Mouse (Mus musculus) right cerebral cortex, postnatal 25 days (tissue): ENCODE results near the gene Hydin.
"Not testable (repeated sequence)": the region's sequence is repeated elsewhere in the genome, so short reads cannot be mapped to it uniquely, and the experiment has no call there.

Experiments used
- DNase-seq: peaks from one replicate; pipeline ENCODE4 v3.0.0; 2022

Hydin gene

DNA sequence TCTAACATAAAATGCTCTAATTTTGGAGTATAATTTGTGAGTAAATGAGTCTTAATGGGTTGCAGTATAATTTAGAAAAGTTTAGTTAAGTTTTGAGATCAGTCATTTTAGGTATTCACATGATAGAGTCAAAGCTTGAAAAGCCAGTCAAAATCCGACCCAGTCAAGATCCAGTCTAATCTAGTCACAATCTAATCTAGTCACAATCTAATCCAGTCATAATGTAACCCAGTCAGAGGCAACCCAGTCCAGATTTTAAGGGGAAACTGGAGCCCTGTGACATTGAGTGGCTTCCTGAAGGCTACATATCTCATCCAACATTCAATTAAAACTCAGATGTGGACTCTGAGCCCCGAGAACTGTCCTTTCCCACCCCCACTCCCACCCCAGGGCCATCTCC lies 72.7 kb downstream of the Hydin start:
- DNase-seq, result no peak

- DNase-seq, result no peak
Measured at GRCm38 (mm10) chr8:110340090-110340703, 73.4 kb downstream of the Hydin start.

GRCm38 (mm10) chr8:110345697-110346394 lies 79.1 kb downstream of the Hydin start:
- no peak for DNase-seq

GRCm38 (mm10) chr8:110346915-110347314 lies 80.1 kb downstream of the Hydin start:
- DNase-seq, result no peak

GRCm38 (mm10) chr8:110350725-110351124 lies 83.9 kb downstream of the Hydin start:
- no peak for DNase-seq

DNA sequence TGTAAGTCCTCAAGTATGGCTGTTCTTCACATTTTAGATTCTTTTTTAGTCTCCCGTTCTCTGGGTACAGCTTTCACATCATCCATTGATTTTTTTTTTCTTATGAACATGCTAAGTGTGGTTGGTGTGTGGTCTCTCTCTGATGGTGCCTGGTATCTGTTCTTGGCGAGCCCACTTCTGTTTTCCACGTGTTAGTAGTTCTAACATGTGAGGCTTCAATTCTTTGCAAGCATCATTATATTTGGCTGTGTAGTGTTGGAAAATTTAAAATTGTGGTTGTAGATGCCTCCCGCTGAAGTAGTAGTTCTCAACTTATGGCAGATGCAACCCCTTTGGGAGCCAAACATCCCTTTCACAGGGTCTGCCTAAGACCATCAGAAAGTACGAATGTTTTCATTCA lies 85.1 kb downstream of the Hydin start:
- no peak for DNase-seq

DNA sequence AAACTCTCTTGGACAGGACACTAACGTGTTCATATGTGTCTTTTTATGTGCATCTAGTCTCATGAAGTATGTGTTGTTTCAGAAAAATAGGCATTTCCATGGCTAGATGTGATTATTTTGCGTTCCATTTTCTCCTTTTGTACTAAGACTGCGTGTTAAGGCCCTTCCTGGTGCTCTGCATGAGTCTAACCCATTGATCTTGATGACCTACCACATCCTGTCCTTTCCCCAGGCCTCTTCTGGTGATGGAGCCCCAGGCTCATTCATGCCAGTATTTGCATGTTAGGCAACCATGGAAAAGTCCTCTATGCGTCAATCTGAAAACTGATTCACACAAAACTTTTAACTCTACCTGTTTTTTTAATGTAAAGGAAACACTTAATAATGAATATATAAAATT lies 96.2 kb downstream of the Hydin start:
- DNase-seq, result no peak

- DNase-seq, result no peak
Measured at GRCm38 (mm10) chr8:110372836-110373235, 106.1 kb downstream of the Hydin start.

DNA sequence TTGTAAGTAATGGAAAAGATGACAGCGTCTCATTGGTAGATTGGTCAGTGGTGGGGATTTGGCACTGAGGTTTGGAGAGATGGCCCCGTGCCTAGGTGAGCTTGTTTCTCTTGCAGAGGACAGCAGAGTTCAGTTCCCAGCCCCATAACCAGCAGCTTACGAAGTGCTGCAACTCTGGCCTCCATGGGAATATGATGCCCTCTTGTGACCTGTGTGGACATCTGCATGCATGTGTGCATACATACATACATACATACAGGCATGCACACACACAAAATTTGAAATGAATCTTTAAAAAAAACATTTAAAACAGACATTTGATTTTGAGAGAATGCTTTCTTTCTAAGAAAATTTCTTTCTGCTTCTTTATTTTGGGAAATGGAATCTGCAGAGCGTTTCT lies 106.9 kb downstream of the Hydin start:
- no peak for DNase-seq

DNA sequence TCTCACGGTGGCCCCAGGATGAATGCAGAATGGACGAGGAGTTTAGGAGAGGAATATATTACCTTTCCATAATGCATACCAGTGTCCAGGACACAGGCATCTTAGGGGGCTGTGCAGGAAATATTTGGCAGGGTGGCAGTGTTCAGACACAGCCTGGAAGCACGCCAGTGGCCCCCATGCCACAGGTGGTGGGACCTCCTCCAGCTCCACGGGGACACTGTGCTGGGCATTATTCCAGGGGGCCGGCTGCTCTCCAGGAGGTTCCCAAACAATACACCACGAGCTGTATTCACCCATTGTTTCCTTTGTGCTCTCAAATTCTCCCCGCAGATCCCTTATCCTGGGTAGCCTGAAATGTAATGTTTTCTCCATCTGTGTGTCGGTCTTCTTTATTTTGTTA lies 116.0 kb downstream of the Hydin start:
- DNase-seq, result no peak

GRCm38 (mm10) chr8:110384632-110385031 lies 117.9 kb downstream of the Hydin start:
- not testable (repeated sequence) for DNase-seq

- DNase-seq, result no peak
Measured at GRCm38 (mm10) chr8:110395656-110396055, 128.9 kb downstream of the Hydin start.

- no peak for DNase-seq
Measured at GRCm38 (mm10) chr8:110400536-110400935, 133.8 kb downstream of the Hydin start.

DNA sequence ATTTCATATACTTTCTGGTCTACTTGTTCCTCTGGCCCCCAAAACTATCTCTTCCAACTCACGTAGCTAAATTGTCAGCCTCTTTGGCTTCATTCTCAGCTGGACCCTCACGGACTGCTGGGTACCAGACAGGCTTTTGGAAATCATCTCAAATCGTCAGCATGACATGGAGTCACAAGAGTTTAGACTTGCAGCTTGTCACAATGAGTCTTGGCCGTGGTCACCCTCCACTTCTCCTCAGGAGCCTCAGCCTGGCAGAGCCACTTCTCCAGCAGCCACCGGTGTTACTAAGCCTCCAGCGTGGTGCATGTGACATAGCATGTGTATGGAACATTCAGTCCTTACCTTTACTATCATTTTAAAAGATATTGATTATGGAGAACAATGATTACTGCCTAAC lies 135.5 kb downstream of the Hydin start:
- DNase-seq, result no peak

DNA sequence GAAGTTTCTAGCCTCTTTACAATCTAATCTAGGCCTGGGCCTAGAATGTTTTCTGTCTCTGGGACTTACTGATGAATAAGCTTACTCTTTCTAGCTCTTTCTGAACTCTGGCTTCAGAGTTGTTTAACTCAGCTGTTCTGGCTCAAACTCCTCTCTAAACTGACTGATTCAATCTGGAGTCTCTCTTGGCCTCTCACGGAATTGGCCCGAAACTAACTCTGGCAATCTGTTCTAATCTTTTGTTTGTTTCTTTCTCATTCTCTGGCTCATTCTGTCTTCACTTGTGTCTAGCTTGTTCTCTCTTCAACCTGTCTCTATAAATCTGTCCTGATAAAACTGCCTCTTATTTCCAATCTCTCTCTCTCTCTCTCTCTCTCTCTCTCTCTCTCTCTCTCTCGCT lies 137.7 kb downstream of the Hydin start:
- DNase-seq, result no peak

- no peak for DNase-seq
Measured at GRCm38 (mm10) chr8:110415121-110415520, 148.3 kb downstream of the Hydin start.

- no peak for DNase-seq
Measured at GRCm38 (mm10) chr8:110416931-110417330, 150.2 kb downstream of the Hydin start.

- no peak for DNase-seq
Measured at GRCm38 (mm10) chr8:110417801-110418200, 151.0 kb downstream of the Hydin start.

- DNase-seq, result no peak
Measured at GRCm38 (mm10) chr8:110419711-110420110, 152.9 kb downstream of the Hydin start.

DNA sequence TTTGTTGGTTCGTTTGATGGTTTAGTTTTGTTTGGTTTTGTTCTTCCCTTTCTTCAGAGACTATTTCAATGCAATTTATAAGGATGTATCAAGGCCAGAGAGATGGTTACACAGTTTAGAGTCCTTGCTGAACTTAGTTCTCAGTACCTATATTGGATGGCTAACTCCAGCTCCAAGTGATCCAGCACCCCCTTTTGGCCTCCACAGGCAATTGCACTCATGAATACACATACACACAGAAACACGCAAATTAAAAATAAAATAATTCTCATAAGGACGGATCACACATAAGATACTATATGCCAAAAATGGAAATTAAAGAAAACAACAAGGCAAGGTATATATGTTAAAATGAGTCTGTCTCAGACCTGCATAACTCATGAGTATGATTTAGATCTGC lies 153.4 kb downstream of the Hydin start:
- no peak for DNase-seq

GRCm38 (mm10) chr8:110424146-110424545 lies 157.4 kb downstream of the Hydin start:
- DNase-seq, result no peak

DNA sequence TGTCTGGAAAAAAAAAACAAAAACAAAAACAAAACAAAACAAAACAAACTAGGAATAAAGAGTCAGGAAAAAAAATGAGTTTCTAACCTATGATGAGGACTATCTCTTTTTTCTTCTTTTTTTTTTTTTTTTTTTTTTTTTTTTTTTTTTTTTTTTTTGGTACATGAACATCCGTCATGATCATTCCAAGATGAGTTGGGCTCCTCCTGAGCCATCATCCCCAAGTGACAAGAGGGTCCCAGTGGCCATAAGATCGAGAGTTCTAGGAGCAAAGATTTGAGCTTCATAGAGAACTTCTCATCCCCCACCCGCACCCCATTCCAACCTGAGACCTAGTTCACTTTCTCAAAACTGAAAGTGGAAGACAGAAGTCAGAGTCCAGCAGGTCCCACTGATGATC lies 164.6 kb downstream of the Hydin start:
- DNase-seq, result no peak

DNA sequence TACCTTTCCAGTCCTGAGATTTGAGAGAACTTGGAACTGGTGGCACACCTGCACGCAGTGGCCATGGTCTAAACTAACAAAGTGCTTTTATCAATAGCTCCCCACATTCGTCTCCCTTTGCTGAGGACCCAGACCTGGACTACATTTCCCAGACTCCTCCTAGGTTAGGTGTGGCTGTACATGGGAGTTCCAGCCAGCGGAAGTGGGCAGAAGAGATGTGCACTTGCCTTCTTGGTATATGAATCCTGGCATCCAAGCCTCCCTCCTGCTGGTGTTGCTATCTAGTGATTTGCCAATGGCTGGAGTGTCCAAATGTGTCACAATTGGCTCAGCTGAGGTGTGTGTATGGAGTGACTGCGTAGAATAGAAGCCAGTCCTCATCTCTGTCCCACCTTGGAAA lies 173.8 kb downstream of the Hydin start:
- DNase-seq, result no peak

- DNase-seq, result no peak
Measured at GRCm38 (mm10) chr8:110444276-110444675, 177.5 kb downstream of the Hydin start.

DNA sequence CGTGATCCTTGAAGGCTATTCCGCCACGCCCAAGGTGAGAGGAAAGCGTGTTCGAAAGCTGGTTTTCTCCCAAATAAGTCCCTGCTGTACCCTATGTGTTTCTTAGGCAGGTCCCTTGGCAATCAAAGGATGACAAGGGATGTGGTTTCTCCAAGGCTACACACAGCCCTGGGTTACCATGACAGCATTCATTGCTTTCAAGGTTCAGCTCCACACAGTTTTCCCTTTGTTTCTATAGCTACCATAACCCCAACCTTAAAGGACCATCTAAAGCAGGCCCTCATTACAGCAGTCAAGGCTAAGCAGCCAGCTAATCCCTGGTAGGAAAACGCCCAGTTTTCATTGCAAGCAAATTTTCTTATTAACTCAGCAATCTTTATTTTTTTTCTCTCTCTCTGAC lies 183.7 kb downstream of the Hydin start:
- no peak for DNase-seq
